Mouse (Mus musculus) urinary bladder, postnatal 36 days (tissue): ENCODE results near the gene Gan.

Experiments
- DNase-seq, 2 experiments: peaks; one replicate each; pipeline ENCODE4 v3.0.0; 2022; ENCODE audit warnings: low spot score in 2 of 2, mixed read lengths in 1 of 2

Gene Gan

GRCm38 (mm10) chr8:117199658-117200057 is 41.7 kb downstream of the Gan start:
- no peak for DNase-seq

DNA sequence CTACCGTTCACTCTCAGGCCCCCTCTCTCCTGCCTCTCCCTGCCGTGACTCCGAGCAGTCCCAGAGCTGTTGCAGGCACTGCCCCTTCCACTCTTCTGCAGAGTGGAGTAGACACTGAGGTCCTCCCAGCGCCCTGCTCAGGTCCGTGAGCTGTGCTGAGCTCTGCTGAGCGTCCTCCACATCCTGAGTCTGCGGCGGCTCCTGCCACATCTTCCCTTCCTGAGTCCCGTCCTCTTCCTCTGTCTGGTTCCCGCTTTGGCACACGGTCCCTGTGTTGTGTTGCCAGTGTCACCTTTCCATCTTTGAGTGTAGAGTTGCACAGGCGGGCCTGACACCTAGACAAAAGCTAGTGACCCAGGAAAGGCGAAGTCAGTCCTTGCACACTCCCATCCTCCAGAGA is 42.4 kb downstream of the Gan start:
- DNase-seq: no peak

GRCm38 (mm10) chr8:117200803-117201202 is 42.9 kb downstream of the Gan start:
- no peak for DNase-seq

DNA sequence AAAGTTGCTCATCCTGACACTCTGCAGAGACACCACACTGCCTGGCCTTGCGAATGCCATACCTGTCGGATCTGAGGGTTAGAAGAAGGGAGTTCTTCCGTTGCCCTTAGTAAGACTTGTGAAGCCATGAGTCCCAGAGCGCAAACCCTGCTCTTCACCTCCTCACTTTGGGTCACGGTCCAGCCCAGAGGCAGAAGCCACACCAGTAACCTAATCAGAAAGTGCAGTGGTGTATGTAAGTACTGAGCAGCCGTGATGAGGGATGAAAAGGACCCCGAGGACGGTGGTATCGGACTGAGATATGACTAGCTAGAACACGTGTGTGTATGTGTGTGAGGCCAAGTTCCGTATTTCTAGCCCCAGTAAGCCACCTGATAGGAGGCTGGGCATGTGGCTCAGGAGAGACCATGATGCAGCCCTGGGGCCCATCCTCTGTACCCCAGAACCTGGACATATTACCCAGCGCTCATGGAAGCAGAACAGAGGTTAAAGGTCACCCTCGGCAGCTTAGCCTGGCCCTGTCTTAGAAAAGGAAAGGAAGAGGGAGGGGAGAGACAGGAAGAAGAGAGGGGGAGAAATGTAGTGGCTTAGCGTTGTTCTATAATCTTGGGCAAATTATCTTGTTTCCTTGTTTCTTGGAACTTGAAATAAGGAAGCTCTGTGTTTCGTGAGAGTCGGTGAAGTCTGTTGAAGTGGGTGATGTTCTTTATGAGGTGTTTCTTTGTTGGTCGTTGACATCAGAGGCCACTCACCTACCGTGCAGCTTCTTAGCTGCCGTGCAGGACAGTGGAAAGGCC is 43.5 kb downstream of the Gan start:
- no peak for DNase-seq

- no peak for DNase-seq
Measured at GRCm38 (mm10) chr8:117203085-117203484, 45.1 kb downstream of the Gan start.

- DNase-seq: no peak
Measured at GRCm38 (mm10) chr8:117205884-117206283, 47.9 kb downstream of the Gan start.

GRCm38 (mm10) chr8:117206636-117207035 is 48.7 kb downstream of the Gan start:
- no peak for DNase-seq

DNA sequence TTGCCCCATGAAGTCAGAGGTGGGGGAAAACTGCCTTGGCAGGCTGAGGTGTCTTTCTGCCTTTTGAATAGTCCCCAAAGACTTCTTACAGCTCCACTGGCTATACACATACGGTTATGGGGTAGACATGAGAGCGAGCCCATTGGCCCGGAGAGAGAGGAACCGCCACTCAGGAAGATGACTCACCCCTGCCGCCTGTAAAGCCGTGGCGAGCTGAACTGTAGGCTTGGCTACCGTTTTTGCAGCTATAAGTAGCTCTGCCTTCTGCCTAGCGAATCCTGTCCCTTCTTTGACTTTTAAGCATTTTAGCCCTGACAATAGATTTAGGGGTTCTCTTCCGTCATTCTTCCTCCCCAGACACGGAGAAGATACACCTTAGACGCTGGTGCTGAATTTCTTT is 51.2 kb downstream of the Gan start:
- DNase-seq: no peak

GRCm38 (mm10) chr8:117212100-117212499 is 54.2 kb downstream of the Gan start:
- DNase-seq: peak in 1 of 2 experiments; percentile 21

- DNase-seq: no peak
Measured at GRCm38 (mm10) chr8:117217724-117218123, 59.8 kb downstream of the Gan start.

- no peak for DNase-seq
Measured at GRCm38 (mm10) chr8:117222396-117222795, 64.5 kb downstream of the Gan start.

DNA sequence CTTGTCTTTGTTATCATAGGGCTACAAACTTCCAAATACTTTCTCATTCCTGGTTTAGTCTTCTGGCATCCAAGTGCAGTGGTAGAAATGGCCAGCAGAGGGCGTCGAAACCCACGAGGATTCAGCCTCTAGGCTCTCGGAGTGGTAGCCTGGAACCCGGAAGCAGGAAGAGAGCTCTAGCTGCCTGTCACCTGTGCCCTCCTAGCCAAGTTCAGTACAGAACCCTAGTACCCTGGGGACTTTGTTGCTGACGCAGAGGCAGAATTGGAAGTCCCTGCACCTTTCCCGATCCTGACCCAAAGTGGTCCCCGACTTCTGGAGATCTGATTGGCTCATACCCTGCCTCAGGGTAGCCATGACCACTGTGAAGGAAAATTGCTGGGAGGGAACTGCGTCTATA is 66.7 kb downstream of the Gan start:
- peak; percentile 85 to 87 for DNase-seq

GRCm38 (mm10) chr8:117226306-117226705 is 68.4 kb downstream of the Gan start:
- DNase-seq: no peak

- DNase-seq: no peak
Measured at GRCm38 (mm10) chr8:117227339-117227738, 69.4 kb downstream of the Gan start.

GRCm38 (mm10) chr8:117233199-117233598 is 75.3 kb downstream of the Gan start:
- no peak for DNase-seq

- DNase-seq: no peak
Measured at GRCm38 (mm10) chr8:117236531-117236930, 78.6 kb downstream of the Gan start.

DNA sequence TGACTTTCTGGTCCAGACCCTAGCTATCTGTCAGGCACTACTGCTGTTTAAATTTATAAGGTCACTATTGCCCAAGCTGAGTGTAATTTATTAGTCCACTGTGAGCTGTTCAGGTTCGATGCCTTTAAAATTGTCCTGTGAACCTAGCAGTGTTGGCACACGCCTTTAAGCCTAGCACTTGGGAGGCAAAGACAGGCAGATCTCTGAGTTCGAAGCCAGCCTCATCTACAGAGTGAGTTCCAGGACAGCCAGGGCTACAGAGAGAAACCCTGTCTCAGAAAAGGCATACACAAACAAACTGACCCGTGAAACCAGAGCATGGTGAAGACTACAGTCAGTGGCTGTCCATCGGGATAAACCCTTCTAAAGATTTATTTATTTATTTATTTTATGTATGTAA is 82.4 kb downstream of the Gan start:
- no peak for DNase-seq

GRCm38 (mm10) chr8:117240841-117241494 is 83.0 kb downstream of the Gan start:
- no peak for DNase-seq

DNA sequence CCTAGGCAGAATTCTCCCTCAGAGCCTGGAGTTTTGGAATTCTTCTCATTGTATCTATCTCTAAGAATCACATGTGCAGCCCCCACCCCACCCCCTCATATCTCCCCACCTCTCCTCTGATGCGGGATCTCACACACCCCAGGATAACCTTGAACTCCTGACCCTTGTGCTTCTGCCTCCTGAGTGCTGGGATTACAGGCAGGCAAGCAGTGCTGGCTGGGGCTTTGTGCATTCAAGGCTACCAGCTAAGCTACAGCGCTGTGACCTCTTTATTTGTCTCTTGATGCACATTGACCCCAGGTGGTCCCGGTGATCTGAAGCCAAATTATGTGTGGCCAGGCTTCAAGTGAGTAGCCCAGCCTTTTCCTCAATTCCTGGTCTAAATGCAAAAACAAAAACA is 83.9 kb downstream of the Gan start:
- DNase-seq: no peak

GRCm38 (mm10) chr8:117242286-117242685 is 84.4 kb downstream of the Gan start:
- no peak for DNase-seq

- DNase-seq: no peak
Measured at GRCm38 (mm10) chr8:117244601-117245000, 86.7 kb downstream of the Gan start.

GRCm38 (mm10) chr8:117248341-117248740 is 90.4 kb downstream of the Gan start:
- DNase-seq: no peak

DNA sequence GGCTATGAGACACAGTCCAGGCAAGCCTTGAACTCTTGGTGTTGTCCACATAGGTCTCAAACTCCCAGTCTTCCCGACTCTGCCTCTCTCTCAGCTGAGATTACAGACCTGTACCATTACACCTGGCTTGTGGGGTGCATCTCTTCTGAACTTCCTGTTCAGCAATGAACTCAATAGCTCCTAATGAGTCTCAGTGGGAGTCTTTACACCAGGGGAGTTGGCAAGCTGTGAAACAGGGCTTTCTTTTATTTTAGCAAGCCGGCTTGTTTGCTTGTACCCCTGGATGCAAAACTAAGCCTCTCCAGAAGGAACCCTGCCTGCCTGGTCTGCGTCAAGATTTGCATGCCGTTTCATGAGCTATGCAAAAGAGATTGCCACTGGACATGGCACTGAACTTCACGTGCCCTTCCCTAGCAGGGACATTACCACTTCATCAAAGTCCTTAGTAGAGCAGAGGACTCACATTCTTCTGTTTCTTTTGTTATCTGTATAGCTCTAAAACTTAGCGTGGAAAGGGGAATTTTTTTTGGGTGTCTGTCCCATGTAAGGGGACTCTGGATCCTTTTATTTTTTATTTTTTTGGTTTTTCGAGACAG is 93.2 kb downstream of the Gan start:
- no peak for DNase-seq
